Mouse (Mus musculus): ENCODE results near the gene Tmem98.

Gene Tmem98

GRCm38 (mm10) chr11:80790413-80790812 lies 19.6 kb upstream of the Tmem98 start:
- no peak for DNase-seq (ENCODE audit: extremely low spot score, low read depth, low spot score)

GRCm38 (mm10) chr11:80791677-80792432 lies 18.1 kb upstream of the Tmem98 start:
- no peak for DNase-seq (ENCODE audit: extremely low spot score, low read depth, low spot score)

GRCm38 (mm10) chr11:80793386-80793785 lies 16.6 kb upstream of the Tmem98 start:
- DNase-seq (ENCODE audit: extremely low spot score, low read depth, low spot score) = no peak

- DNase-seq (ENCODE audit: extremely low spot score, low read depth, low spot score) = no peak
Observed at GRCm38 (mm10) chr11:80794290-80794689, 15.7 kb upstream of the Tmem98 start.

- no peak for DNase-seq (ENCODE audit: extremely low spot score, low read depth, low spot score)
Observed at GRCm38 (mm10) chr11:80795431-80795830, 14.5 kb upstream of the Tmem98 start.

GRCm38 (mm10) chr11:80799979-80800378 lies 10.0 kb upstream of the Tmem98 start:
- no peak for DNase-seq (ENCODE audit: extremely low spot score, low read depth, low spot score)

- no peak for DNase-seq (ENCODE audit: extremely low spot score, low read depth, low spot score)
Observed at GRCm38 (mm10) chr11:80802706-80803105, 7.3 kb upstream of the Tmem98 start.

GRCm38 (mm10) chr11:80808551-80809070 lies 1.4 kb upstream of the Tmem98 start:
- no peak for DNase-seq (ENCODE audit: extremely low spot score, low read depth, low spot score)

GRCm38 (mm10) chr11:80809666-80809992 lies 346 bp upstream of the Tmem98 start:
- no peak for DNase-seq (ENCODE audit: extremely low spot score, low read depth, low spot score)

GRCm38 (mm10) chr11:80811156-80811555 lies 1.2 kb downstream of the Tmem98 start:
- no peak for DNase-seq (ENCODE audit: extremely low spot score, low read depth, low spot score)

GRCm38 (mm10) chr11:80815354-80815753 lies 5.4 kb downstream of the Tmem98 start:
- no peak for DNase-seq (ENCODE audit: extremely low spot score, low read depth, low spot score)

- DNase-seq (ENCODE audit: extremely low spot score, low read depth, low spot score) = peak; percentile 83
Observed at GRCm38 (mm10) chr11:80818060-80818697, 8.2 kb downstream of the Tmem98 start.

- DNase-seq (ENCODE audit: extremely low spot score, low read depth, low spot score) = no peak
Observed at GRCm38 (mm10) chr11:80820085-80820484, 10.1 kb downstream of the Tmem98 start.

- DNase-seq (ENCODE audit: extremely low spot score, low read depth, low spot score) = no peak
Observed at GRCm38 (mm10) chr11:80821296-80821695, 11.3 kb downstream of the Tmem98 start.

GRCm38 (mm10) chr11:80821794-80822193 lies 11.8 kb downstream of the Tmem98 start:
- DNase-seq (ENCODE audit: extremely low spot score, low read depth, low spot score) = no peak

- no peak for DNase-seq (ENCODE audit: extremely low spot score, low read depth, low spot score)
Observed at GRCm38 (mm10) chr11:80835395-80835794, 25.4 kb downstream of the Tmem98 start.

- no peak for DNase-seq (ENCODE audit: extremely low spot score, low read depth, low spot score)
Observed at GRCm38 (mm10) chr11:80835841-80836240, 25.9 kb downstream of the Tmem98 start.

- no peak for DNase-seq (ENCODE audit: extremely low spot score, low read depth, low spot score)
Observed at GRCm38 (mm10) chr11:80838724-80839123, 28.7 kb downstream of the Tmem98 start.

- DNase-seq (ENCODE audit: extremely low spot score, low read depth, low spot score) = no peak
Observed at GRCm38 (mm10) chr11:80843435-80843834, 33.5 kb downstream of the Tmem98 start.

GRCm38 (mm10) chr11:80845486-80845885 lies 35.5 kb downstream of the Tmem98 start:
- DNase-seq (ENCODE audit: extremely low spot score, low read depth, low spot score) = no peak

- DNase-seq (ENCODE audit: extremely low spot score, low read depth, low spot score) = no peak
Observed at GRCm38 (mm10) chr11:80846115-80846514, 36.1 kb downstream of the Tmem98 start.

- no peak for DNase-seq (ENCODE audit: extremely low spot score, low read depth, low spot score)
Observed at GRCm38 (mm10) chr11:80848131-80848530, 38.2 kb downstream of the Tmem98 start.
